Mouse (Mus musculus) cortical plate, adult 2 months (tissue): Measurements from ENCODE around the gene Gstt2. TPM values are rescaled to one million over a fixed set of nuclear protein-coding genes. Genes with fewer than 3 reads are reported as not detected.
"Not testable (repeated sequence)": the region's sequence is repeated elsewhere in the genome, so short reads cannot be mapped to it uniquely, and the experiment has no call there.

Experiments
- H3K27ac ChIP-seq: fragments of 200-500 bp; 2 replicates; pipeline ENCODE4 v1.5.1; 2012; ENCODE audit warnings: low read length, control low read depth, inconsistent platforms; ENCODE audit not compliant: insufficient read depth
- H3K4me1 ChIP-seq: fragments of 200-500 bp; 2 replicates; pipeline ENCODE4 v1.6.1; 2011; ENCODE audit warnings: low read length; ENCODE audit not compliant: control insufficient read depth, insufficient read depth
- H3K4me3 ChIP-seq: fragments of 200-500 bp; 2 replicates; pipeline ENCODE4 v1.5.1; 2011; ENCODE audit warnings: mild to moderate bottlenecking, low read length, control low read depth; ENCODE audit not compliant: insufficient read depth
- CTCF ChIP-seq: fragments of 200-500 bp; IDR thresholded peaks from 2 replicates; pipeline ENCODE4 v1.5.1; 2011; ENCODE audit warnings: mild to moderate bottlenecking, control low read depth, low read length; ENCODE audit not compliant: insufficient read depth; ENCODE audit errors: extremely low read depth
- POLR2A ChIP-seq: fragments of 200-500 bp; IDR thresholded peaks from 2 replicates; pipeline ENCODE4 v1.6.1; 2011; ENCODE audit warnings: mild to moderate bottlenecking, low read length, control low read depth; ENCODE audit not compliant: insufficient read depth; ENCODE audit errors: extremely low read depth
- polyA plus RNA-seq: library from polyadenylated mRNA; depleted of rRNA; stranded (reverse); fragments of >200 nt; gene quantifications from 2 replicates; pipeline ENCODE4 v1.2.3, GENCODE M21; 2012

Gene Gstt2
- polyA plus RNA-seq, 1 experiment = 17.1 TPM

DNA sequence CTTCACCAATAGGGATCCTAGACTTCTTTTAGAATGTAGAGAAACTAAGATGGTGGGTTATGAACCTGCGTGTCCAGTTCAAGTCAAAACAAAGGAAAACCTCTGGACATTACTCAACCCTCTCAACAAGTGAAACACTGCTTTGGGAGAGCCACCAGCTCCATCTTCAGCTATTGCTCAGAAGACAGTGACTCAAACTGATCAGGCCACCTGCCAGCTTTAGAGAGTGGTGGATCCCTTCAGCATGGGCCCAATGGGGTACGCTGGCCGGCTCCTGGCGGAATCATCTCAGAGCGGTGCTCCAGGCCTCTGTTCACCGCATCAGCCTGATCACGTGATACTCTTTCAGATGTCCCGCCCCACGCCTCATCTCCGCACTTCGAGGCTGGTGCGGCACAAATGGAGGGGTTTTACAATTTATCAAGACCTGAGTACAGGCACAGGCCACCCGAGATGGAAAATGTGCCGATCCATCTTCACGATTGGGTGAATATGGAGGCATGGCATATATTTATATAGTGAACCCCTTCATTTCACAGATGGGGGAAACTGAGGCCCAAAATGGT is 18.3 kb upstream of the Gstt2 start:
- TF ChIP-seq CTCF = no peak
- no peak for TF ChIP-seq POLR2A
- 0 out of 2 replicates have a peak, but pooled peaks cover 2% of the 10 kb centered on the region for H3K4me1 ChIP-seq
- no peak overlapping the region for H3K4me3 ChIP-seq

DNA sequence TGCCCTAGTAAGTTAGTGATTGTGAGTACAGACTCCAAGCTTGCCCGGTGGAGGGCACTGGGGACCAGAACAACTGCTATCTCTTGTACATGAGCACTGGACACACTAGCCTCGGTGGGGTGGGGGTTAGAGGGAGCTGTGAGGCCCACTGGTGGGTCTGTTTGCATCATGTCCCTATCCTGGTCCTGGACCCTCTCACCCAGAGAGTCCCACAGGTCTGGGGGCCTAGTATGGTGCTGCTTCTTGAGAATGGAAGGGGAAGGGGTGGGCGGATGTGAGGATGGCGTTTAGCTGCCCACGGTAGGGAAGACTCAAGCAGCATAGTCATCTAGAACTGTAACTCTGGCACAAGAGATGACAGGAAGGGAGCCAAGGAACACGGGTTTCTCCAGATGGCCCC is 17.6 kb upstream of the Gstt2 start:
- H3K4me3 ChIP-seq = no peak overlapping the region
- no peak overlapping the region for H3K27ac ChIP-seq
- H3K4me1 ChIP-seq = 0 out of 2 replicates have a peak, but pooled peaks cover 2% of the 10 kb centered on the region
- TF ChIP-seq CTCF = no peak
- no peak for TF ChIP-seq POLR2A

More for the DNA sequence above, 18.3 kb upstream of the Gstt2 start:
- H3K27ac ChIP-seq = no peak overlapping the region

DNA sequence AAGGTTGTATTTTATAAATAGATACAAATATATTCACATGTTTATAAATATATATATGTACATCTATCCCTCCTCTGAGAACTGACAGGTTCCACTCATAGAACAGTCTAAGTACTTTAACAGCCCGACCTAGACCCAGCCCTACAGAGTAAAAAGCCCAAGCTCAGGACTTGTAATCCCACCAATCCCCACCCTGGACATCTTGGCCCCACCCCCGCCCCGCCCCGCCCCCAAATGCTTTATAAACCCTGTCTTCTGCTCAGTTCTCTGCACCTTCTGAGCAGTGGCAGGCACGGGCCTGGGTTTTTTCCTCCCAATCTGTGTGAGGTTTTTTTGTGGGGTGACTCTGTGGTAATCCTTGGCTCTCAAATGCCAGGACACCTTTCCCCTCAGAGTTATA is 16.9 kb upstream of the Gstt2 start:
- no peak overlapping the region for H3K4me3 ChIP-seq
- TF ChIP-seq CTCF (no peak), POLR2A (no peak)
- no peak overlapping the region for H3K27ac ChIP-seq
- H3K4me1 ChIP-seq = 0 out of 2 replicates have a peak, but pooled peaks cover 2% of the 10 kb centered on the region

DNA sequence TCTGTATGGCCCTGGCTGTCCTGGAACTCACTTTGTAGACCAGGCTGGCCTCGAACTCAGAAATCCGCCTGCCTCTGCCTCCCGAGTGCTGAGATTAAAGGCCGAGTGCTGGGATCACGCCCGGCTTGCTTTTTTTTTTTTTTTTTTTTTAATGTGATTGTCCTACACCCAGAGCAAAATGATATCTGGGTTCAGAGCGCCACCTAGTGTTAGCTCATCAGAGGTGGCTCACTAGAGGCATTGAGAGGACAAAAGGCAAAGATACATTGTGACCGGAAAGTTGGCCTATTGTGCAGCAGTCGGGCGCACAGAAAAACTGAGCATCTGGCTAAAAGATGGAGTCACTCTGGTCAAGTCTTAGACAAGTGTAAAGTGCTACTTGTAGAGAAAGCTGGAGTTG is 16.2 kb upstream of the Gstt2 start:
- H3K4me1 ChIP-seq = 0 out of 2 replicates have a peak, but pooled peaks cover 3% of the 10 kb centered on the region
- H3K27ac ChIP-seq = no peak overlapping the region
- TF ChIP-seq POLR2A = no peak
- peak; percentile 79 for TF ChIP-seq CTCF
- H3K4me3 ChIP-seq = no peak overlapping the region

DNA sequence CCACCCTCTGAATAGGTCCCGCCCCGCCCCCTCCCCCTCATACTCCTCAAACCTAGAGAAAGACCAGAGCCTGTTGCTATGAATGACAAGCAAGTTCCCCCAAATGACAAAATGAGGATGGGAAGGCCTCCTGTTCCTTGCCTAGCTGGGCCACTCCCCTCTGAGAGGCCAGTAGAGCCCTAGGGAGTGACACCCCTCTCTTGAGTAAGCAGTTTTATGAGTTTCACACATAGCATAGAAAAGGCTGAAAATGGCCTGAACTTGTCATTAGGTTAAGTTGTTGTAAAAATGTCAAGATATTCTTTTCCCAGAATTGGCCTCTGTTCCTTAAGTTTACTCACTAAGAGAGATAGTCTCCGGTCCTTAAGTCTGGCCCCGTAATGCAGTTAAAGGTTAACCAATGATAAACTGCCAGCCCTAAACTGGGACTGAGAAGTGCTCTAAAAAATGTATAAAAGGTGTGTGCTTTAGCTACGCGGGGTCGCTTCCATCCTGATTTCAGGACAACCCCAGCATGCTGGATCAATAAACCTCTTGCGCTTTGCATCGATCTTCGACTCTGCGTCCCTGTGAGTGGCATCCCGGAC is 15.4 kb upstream of the Gstt2 start:
- TF ChIP-seq POLR2A (no peak), CTCF (no peak)
- no peak overlapping the region for H3K27ac ChIP-seq
- 0 out of 2 replicates have a peak, but pooled peaks cover 3% of the 10 kb centered on the region for H3K4me1 ChIP-seq
- no peak overlapping the region for H3K4me3 ChIP-seq

DNA sequence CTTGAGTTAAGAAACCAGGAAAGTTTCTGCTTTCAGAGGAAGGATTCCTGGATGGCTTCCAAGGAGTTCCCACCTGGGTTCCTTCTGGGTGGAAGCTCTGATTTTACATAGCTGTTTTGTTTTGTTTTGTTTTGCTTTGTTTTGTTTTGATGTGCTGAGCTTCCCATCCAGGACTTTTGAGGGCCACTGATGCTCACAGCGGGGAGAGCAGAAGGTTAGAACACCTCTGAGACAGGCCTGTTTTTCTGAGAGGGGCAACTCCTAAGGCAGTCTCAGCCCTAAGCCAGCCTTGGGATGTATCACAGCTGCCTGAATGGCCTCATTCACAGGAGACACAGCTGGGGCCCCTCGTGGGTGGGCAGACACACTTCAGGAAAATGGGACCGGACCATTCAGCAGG is 14.5 kb upstream of the Gstt2 start:
- Histone ChIP-seq H3K27ac (no peak overlapping the region), H3K4me3 (no peak overlapping the region), H3K4me1 (0 out of 2 replicates have a peak, but pooled peaks cover 3% of the 10 kb centered on the region)
- no peak for TF ChIP-seq CTCF
- TF ChIP-seq POLR2A = no peak

DNA sequence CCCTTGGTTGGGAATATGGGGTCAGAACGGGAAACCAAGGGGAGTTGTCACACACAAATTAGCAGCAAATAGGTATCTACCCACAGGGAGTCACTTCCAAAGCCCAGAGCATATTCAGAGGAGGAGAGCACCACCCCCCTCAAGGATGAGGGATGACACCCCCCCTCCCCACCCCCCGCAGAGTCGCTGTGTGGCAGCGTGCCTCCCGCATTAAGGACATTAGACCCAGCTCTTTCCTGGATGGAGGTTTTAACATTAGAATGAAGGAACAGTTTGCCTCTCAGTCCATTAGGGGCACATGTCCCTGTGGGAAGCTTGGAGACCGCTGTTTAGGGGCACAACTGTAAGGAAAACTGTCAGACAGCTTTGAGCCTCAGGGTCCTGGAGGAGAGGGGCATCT is 13.9 kb upstream of the Gstt2 start:
- no peak overlapping the region for H3K4me3 ChIP-seq
- 0 out of 2 replicates have a peak, but pooled peaks cover 3% of the 10 kb centered on the region for H3K4me1 ChIP-seq
- TF ChIP-seq POLR2A = no peak
- TF ChIP-seq CTCF = no peak
- H3K27ac ChIP-seq = no peak overlapping the region

DNA sequence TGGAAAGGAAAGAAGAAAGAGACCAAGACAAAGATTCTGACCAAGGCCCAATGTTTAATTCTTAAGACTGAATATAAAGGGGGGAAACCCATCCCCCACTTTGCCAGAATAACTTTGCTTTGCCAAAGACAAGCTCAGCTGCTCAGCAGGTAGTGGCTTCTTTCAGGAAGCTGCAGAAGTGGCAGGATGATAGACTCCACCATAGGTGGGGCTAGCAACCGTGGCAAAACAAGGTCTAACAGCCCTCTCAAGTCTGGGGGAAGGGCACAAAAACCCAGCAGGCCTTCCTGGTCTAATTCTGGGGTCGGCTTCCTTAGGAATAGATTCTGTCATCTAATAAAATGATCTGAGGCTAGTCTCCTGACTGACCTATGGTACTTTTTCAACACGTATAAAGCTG is 11.2 kb upstream of the Gstt2 start:
- Histone ChIP-seq H3K4me1 (0 out of 2 replicates have a peak, but pooled peaks cover 1% of the 10 kb centered on the region), H3K4me3 (no peak overlapping the region), H3K27ac (no peak overlapping the region)
- TF ChIP-seq POLR2A (no peak), CTCF (no peak)

DNA sequence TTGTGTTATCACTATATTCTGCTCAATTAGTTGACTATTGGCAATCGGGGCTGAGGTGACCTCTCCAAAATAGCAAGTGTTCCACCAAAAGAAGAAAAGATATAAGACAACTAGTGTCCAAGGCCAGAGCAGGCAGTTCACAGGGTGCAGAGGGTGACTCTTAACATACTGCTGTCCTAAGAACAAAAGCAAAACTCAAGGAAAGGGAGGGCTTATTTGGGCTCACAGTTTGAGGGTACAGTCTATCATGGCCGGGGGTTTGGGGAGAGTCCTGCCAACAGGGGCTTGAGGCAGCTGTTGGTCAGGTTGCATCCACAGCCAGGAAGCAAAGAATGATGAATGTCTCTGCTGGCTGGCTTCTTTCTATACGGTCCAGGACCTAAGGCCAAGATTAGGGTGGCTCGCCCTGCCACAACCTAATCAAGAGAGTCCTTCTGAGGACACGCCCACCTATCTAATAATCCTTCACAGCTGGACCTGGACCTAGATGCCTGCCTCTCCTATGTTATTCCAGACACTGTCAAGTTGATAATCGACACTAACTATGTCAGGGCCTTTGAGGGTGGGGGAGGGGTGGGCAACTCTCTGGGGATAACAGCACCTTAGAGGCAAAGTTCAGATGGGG is 8.2 kb upstream of the Gstt2 start:
- TF ChIP-seq POLR2A (no peak), CTCF (no peak)
- H3K4me3 ChIP-seq = no peak overlapping the region
- H3K27ac ChIP-seq = no peak overlapping the region

DNA sequence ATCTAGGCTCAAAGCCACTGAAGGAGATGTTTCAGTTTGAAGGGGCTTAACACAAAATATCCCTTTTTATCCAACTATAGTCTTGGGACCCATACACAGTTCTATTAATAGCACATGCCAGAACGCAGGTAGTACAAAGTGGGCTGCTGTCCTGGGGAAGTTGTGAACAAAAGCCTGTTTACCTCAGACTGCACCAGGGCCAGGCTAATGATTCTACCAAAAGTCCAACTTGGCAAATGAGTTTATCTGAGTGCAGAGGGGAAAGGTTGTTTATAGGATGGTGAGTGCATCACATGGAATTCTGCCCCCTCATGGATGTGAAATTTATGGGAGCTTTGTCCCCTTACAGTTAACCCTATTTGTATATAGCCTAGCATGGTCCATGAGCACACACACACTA is 7.6 kb upstream of the Gstt2 start:
- no peak overlapping the region for H3K27ac ChIP-seq
- no peak overlapping the region for H3K4me3 ChIP-seq
- TF ChIP-seq CTCF (no peak), POLR2A (no peak)
- H3K4me1 ChIP-seq = 0 out of 2 replicates have a peak, but pooled peaks cover 1% of the 10 kb centered on the region

More for the DNA sequence above, 8.2 kb upstream of the Gstt2 start:
- H3K4me1 ChIP-seq = 0 out of 2 replicates have a peak, but pooled peaks cover 1% of the 10 kb centered on the region

DNA sequence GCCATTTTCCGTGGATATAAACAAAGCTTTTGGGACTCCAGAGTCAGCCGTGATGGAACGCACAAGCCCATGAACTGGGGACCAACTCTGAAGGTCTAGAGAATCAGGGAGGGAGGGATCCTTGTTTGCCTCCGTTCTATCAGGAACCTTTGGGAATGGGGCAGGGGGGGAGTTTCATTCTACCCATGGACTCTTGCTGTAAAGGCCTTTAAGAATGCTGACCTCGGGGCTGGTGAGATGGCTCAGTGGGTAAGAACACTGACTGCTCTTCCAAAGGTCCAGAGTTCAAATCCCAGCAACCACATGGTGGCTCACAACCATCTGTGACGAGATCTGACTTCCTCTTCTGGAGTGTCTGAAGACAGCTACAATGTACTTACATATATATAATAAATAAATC is 6.7 kb upstream of the Gstt2 start:
- H3K27ac ChIP-seq, H3K4me3 ChIP-seq, H3K4me1 ChIP-seq: not testable (repeated sequence)
